Mouse (Mus musculus) embryonic facial prominence, embryonic 10.5 days (tissue): ENCODE data around the gene Mst1r. TPM values are rescaled to one million over a fixed set of nuclear protein-coding genes. Genes with fewer than 3 reads are reported as not detected.

Experiments
- DNase-seq: peaks from one replicate; pipeline ENCODE4 v3.0.0-alpha.2; 2017; ENCODE audit warnings: low spot score
- H3K27ac ChIP-seq: fragments of 300-500 bp; sonication (generic); replicated peaks from 2 replicates; pipeline ENCODE4 v1.5.1; 2016; ENCODE audit warnings: mild to moderate bottlenecking
- H3K27me3 ChIP-seq: fragments of 300-500 bp; sonication (generic); replicated peaks from 2 replicates; pipeline ENCODE4 v1.6.1; 2016; ENCODE audit warnings: low read depth, mild to moderate bottlenecking; ENCODE audit not compliant: poor library complexity, severe bottlenecking
- H3K36me3 ChIP-seq: fragments of 300-500 bp; sonication (generic); replicated peaks from 2 replicates; pipeline ENCODE4 v1.6.1; 2016; ENCODE audit warnings: mild to moderate bottlenecking, moderate library complexity
- H3K4me1 ChIP-seq: fragments of 300-500 bp; sonication (generic); 2 replicates; pipeline ENCODE4 v1.6.1; 2016
- H3K4me3 ChIP-seq: fragments of 300-500 bp; sonication (generic); 2 replicates; pipeline ENCODE4 v1.5.1; 2016; ENCODE audit warnings: mild to moderate bottlenecking, moderate library complexity
- H3K9me3 ChIP-seq: fragments of 300-500 bp; sonication (generic); 2 replicates; pipeline ENCODE4 v1.6.1; 2016; ENCODE audit warnings: mild to moderate bottlenecking
- WGBS: fragments of 180-500 bp; shearing (Covaris S2); methylation state at CpG from one replicate; pipeline ENCODE4 v1.1.7; 2016; 5-methylcytosine and 5-hydroxymethylcytosine counted together
- polyA plus RNA-seq: library from polyadenylated mRNA; unstranded; fragments of >200 nt; fragmentation: Nextera tagmentation; extraction: Ambion mirVana; gene quantifications from 2 replicates; pipeline ENCODE4 v1.2.1, GENCODE M21; 2016

Gene Mst1r
- polyA plus RNA-seq, 1 experiment from 2014 or later = 1.1 TPM

DNA sequence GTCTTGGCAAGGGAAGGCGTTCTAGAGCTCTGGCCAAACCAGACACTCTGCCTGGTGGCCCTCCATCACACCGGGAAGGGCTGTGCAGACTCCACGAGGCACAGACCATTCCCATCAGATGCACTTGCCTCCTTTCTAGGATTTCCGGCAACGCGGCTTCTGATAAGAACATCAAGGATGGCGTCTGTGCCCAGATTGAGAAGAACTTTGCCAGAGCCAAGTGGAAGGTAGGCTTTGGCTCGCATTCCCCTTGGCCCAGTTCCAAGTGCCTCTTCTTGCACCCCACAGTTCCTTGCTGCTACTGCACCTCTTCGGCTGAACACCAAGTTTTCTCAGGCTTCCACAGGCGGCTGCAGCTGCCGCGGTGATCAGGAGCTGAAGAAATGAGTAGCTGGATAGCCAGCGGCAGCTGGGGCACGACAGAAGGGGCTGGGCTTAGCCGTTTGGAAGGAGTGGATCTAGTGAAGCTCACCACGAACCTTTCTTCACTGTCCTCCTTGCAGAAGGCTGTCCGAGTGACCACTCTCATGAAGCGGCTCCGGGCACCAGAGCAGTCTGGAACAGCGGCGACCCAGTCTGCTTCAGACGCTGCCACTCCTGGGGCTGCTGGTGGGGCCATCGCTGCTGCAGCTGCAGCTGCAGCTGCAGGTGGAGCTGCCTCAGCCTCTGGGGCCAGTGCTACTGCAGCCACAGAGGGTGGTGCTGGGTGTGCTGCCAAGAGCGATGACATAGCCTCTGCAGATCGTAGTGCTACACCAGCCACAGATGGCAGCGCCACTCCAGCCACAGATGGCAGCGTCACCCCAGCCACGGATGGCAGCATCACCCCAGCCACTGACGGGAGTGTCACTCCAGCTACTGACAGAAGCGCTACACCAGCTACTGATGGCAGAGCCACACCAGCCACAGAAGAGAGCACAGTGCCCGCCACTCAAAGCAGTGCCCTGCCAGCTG is 40.8 kb downstream of the Mst1r start:
- H3K9me3 ChIP-seq = no peaks in the 10 kb centered on the region
- H3K36me3 ChIP-seq = peaks cover 5% of the 10 kb centered on the region; the same call in 1 of the 2 replicates
- H3K4me1 ChIP-seq = peaks cover 27% of the 10 kb centered on the region
- H3K27me3 ChIP-seq = no peaks in the 10 kb centered on the region
- no peak overlapping the region for H3K4me3 ChIP-seq
- 92% methylated on average over 31 of the region's 31 CpGs for WGBS
- H3K27ac ChIP-seq = no peak overlapping the region
- DNase-seq = no peak

DNA sequence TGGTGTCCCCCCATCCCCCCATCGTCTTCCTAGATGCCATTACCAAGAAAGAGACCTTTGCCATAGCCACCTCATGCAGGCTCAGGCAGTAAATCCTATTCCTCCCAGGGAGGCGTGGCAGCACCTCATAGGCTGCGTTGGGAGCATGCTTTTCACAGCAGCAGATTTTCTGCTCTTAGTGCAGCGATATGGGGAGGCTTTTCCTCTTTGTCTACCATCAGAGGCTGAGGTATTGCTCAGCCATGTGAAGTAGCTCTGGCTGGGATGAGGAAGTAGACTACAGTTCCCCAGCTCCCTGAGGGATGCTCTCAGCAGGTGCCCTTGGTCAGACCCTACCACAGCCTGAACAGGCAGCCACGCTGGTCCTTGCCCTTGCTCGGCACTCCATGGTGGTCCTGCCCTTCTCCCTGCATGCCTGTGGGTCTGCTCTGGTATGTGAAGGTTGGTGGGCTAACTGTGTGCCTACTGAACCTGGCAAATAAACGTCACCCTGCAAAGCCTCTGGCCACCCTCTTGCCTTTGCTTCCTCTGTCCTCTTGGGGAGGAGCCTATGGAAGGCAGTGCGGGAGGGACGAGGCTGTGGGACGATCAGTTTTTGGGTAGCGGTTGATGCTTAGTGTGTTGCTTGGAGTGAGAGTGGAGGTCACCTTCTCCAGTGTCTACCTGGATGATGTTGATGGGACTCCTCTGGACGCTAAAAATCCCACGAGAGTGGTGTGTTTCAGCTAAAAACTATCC is 42.7 kb downstream of the Mst1r start:
- H3K27me3 ChIP-seq = no peaks in the 10 kb centered on the region
- no peaks in the 10 kb centered on the region for H3K9me3 ChIP-seq
- 82% methylated on average over 13 of the region's 13 CpGs for WGBS
- DNase-seq = no peak
- H3K27ac ChIP-seq = peak overlapping the region; percentile 90; the same call in 1 of the 2 replicates
- H3K4me1 ChIP-seq = peaks cover 32% of the 10 kb centered on the region
- H3K36me3 ChIP-seq = peaks cover 10% of the 10 kb centered on the region
- H3K4me3 ChIP-seq = no peak overlapping the region

DNA sequence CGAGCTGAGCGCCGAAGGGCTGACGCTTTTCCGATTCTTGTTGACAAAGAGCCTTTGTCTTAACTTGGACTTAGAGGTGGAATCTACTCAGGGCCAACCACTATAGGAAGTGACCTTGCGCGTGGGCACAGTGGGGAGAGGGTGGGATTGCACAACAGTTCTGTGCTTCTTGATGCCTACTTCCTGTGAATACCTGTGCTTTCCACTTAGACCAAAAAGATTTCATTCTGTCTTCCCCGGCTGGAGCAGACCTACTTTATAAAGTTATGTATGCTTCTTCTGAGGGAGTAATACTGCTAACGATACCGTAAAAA is 43.2 kb downstream of the Mst1r start, which contains the start of gene Traip:
Gene Traip (plus strand): TSS at position 215 of the 314 bp plus-strand sequence.
- peak within 1 kb of the TSS; percentile 90 for H3K27ac ChIP-seq
- DNase-seq = no peak
- H3K4me3 ChIP-seq = peak within 1 kb of the TSS; percentile 90
- H3K9me3 ChIP-seq = no peaks in the 10 kb centered on the region
- peaks cover 10% of the 10 kb centered on the region for H3K36me3 ChIP-seq
- H3K4me1 ChIP-seq = peaks cover 32% of the 10 kb centered on the region
- 88% methylated on average over 10 of the region's 10 CpGs for WGBS
- H3K27me3 ChIP-seq = no peaks in the 10 kb centered on the region

DNA sequence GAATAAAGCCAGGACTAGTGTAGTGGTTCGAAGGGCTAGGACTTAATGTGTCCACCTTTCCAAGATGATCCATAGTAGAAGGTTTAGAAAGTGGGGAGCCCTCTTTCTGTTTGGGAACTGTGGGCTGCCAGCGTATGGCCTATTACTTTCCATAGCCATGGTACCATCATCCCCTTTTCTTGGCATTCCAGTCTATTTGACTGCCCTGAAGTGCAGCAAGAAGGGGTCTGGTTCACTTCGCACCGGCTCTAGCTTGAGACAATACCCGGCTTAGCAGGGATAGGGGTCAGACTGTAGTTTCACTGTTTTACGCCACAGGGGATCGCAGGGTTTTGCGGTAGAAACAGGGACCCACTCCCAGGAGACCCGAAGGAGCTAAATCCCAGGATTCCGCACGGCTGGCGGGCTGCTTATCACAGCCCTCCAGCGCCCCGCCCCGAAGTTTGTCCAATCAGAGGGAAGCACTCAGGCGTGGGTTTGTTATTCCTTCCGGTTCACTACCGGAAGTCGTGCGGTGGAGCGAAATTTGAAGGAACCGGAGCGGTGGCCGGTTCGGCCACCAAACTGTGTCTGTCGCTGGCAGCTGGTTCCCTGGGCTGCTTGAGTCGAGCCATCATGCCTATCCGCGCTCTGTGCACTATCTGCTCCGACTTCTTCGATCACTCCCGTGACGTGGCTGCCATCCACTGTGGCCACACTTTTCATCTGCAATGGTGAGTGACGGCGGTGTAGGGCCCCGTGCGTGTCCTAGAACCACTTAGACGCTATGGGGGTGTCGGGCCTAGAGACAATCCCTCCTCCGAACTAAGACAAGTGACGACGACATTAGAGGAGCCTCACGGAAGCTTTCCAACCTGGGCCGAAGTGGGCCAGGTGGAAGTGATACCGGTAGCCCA is 44.0 kb downstream of the Mst1r start:
- peak; percentile 94 for DNase-seq
- H3K4me1 ChIP-seq = peaks cover 32% of the 10 kb centered on the region
- H3K9me3 ChIP-seq = no peaks in the 10 kb centered on the region
- no peaks in the 10 kb centered on the region for H3K27me3 ChIP-seq
- peak overlapping the region; percentile 90 for H3K4me3 ChIP-seq
- H3K36me3 ChIP-seq = peaks cover 18% of the 10 kb centered on the region
- H3K27ac ChIP-seq = peak overlapping the region; percentile 90
- WGBS = 14% methylated on average over 45 of the region's 45 CpGs

DNA sequence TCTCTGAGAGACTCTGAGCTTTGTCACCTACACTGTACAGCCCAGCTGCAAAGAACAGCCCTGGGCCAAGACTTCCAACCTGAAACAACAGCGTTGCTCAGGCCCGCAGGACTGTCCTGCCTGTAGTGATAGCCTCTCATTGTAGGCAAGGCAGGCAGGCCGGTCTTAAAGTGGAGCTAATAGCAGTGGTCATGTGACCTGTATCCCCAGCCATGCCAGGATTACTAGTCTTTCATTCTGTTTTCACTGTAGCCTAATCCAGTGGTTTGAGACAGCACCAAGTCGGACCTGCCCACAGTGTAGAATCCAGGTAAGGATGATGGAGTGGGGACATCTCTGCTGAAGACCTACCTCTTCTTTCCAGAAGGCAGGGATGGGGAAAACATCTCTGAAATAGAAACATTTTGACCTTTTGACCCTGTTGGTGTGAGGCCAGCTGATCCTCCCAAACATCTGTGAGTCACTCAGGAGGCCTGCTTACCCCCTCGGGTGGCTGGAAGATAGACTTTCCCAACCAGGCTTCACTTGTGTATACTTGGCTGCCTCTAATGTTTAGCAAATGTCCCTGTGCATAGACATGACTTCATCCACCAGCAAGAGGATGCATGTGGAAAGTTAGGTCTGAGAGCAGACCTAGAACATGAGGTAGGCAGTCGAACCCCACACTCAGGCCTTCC is 49.1 kb downstream of the Mst1r start:
- WGBS = 77% methylated on average over 6 of the region's 6 CpGs
- Histone ChIP-seq H3K4me1 (peaks cover 22% of the 10 kb centered on the region), H3K4me3 (no peak overlapping the region), H3K27me3 (no peaks in the 10 kb centered on the region), H3K27ac (no peak overlapping the region), H3K36me3 (peaks cover 64% of the 10 kb centered on the region), H3K9me3 (no peaks in the 10 kb centered on the region)
- no peak for DNase-seq

DNA sequence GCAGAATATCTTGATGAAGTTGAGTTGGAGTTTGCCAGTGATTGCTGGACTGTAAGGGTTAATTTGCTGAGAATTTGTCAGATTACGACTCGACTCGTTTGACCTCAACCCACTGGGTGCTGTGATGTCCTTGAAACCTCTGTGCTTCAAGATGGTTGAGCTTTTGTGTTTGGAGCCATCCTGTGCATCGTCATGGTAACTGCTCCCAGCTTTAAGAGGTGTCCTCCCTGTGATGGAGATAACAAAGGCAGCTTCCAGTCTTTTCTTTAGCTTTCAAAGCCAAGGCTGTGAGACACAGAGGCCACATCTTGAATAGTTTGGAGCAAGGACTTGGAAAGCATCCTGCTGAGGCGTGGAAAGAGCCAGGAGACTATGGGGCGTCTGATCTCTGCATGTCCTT is 50.5 kb downstream of the Mst1r start:
- Histone ChIP-seq H3K36me3 (peaks cover 78% of the 10 kb centered on the region), H3K4me1 (peaks cover 12% of the 10 kb centered on the region), H3K27ac (no peak overlapping the region), H3K4me3 (no peak overlapping the region), H3K9me3 (no peaks in the 10 kb centered on the region), H3K27me3 (no peaks in the 10 kb centered on the region)
- no peak for DNase-seq
- WGBS = 72% methylated on average over 6 of the region's 6 CpGs

DNA sequence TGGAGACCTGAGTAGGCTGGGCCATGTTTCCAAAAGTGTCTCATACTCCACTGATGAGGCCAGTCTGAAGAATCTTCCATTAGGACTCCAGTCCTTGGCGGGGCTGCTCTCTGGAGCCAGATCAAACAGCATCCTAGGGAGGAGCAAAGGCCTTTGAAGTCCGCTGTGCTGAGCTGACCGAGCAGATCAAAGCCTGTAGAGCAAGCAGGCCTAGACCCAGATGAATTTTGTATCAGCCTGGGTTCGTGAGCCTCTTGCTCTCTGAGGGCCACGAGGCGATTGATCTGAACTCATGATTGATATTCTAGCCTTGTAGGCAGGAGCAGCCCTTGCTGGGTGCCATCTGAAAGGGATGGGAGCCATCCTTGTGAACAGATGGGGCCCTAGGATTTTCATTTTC is 53.2 kb downstream of the Mst1r start:
- Histone ChIP-seq H3K27me3 (no peaks in the 10 kb centered on the region), H3K36me3 (peaks cover 99% of the 10 kb centered on the region), H3K27ac (no peak overlapping the region), H3K9me3 (no peaks in the 10 kb centered on the region), H3K4me1 (0 out of 2 replicates have a peak, but pooled peaks cover 4% of the 10 kb centered on the region), H3K4me3 (no peak overlapping the region)
- DNase-seq = no peak
- WGBS = 79% methylated on average over 6 of the region's 6 CpGs

DNA sequence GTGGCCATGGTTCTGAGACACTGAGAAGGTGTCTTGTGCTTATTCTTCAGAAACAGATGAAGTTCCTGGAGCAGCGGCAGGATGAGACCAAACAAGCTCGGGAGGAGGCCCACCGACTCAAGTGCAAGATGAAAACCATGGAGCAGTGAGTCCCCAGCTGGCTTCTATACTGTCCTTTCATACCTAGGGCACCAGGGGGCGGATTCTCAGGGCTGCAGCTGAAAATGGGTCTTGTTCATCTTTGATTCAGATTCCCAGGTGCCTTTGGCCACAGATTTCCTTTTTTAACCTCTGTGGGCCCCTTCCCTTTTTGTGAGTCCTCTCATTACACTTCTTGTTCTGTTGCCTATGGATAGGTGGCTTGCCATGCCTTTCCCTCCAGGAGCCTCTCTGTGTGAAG is 54.3 kb downstream of the Mst1r start:
- Histone ChIP-seq H3K36me3 (peaks cover 100% of the 10 kb centered on the region), H3K27me3 (no peaks in the 10 kb centered on the region), H3K9me3 (no peaks in the 10 kb centered on the region), H3K27ac (no peak overlapping the region), H3K4me3 (no peak overlapping the region), H3K4me1 (0 out of 2 replicates have a peak, but pooled peaks cover 4% of the 10 kb centered on the region)
- DNase-seq = no peak
- 77% methylated on average over 4 of the region's 4 CpGs for WGBS

DNA sequence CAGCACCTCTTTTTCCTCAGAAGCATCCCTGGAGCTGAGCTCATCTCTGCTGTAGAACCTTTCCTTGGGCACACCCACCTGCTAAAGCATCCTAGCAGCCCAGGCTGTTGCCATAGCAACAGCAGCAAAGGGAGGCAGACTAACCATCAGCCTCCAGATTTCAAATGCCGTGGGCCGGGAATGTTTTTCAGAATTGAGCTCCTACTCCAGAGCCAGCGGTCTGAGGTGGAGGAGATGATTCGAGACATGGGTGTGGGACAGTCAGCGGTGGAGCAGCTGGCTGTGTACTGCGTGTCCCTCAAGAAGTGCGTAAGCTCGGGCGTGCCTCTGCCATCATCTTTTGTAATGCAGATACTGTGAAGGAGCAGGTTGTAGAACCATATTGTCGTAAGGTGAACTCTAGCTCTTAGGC is 54.7 kb downstream of the Mst1r start:
- Histone ChIP-seq H3K4me1 (0 out of 2 replicates have a peak, but pooled peaks cover 4% of the 10 kb centered on the region), H3K4me3 (no peak overlapping the region), H3K9me3 (no peaks in the 10 kb centered on the region), H3K36me3 (peaks cover 100% of the 10 kb centered on the region), H3K27me3 (no peaks in the 10 kb centered on the region), H3K27ac (no peak overlapping the region)
- DNase-seq = no peak
- WGBS = 90% methylated on average over 10 of the region's 10 CpGs

DNA sequence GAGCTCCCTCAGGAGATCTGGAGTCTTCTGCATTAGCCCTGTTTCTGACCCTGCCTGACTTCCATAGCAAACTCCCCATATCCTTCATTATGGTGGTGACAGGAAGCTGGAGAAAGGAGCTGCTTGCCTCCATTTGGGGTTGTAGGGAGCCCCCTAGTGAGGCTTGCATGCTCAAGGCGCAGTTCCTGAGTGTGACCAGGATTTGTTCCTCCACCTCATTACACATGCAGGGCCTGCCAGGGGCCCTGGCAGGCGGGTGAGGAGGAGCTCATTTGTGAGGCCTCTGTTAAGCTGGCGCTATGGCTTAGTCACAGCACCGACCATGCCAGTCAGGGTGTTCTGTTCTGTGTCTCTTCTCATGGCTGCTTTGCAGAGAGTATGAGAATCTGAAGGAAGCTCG is 55.2 kb downstream of the Mst1r start:
- H3K27ac ChIP-seq = no peak overlapping the region
- 0 out of 2 replicates have a peak, but pooled peaks cover 4% of the 10 kb centered on the region for H3K4me1 ChIP-seq
- WGBS = 59% methylated on average over 5 of the region's 5 CpGs
- H3K4me3 ChIP-seq = no peak overlapping the region
- H3K9me3 ChIP-seq = no peaks in the 10 kb centered on the region
- peaks cover 100% of the 10 kb centered on the region for H3K36me3 ChIP-seq
- no peak for DNase-seq
- H3K27me3 ChIP-seq = no peaks in the 10 kb centered on the region

DNA sequence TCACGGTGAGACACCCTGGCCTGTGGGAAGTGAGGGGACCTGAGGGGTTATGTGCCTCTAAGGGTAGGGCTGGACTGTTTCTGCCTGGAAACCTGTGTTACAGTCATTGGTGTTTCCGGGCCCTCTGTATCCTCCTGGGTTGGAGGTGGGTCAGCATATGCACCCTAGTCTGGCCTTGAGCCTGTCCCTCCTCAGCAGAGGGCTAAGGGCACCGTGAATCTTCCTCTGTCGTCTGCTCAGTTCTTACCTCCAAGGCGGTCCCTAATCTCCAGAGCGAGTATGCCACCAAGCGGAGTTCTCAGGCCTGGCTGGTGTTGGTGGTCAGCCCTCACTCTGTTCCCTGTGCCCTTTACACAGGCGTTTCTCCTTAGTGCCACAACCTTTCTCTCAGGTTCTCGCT is 56.2 kb downstream of the Mst1r start:
- Histone ChIP-seq H3K4me3 (no peak overlapping the region), H3K4me1 (0 out of 2 replicates have a peak, but pooled peaks cover 4% of the 10 kb centered on the region), H3K27ac (0 out of 2 replicates have a peak overlapping the region, but pooled peaks have one; percentile 7), H3K27me3 (no peaks in the 10 kb centered on the region), H3K9me3 (no peaks in the 10 kb centered on the region), H3K36me3 (peaks cover 99% of the 10 kb centered on the region)
- WGBS = 93% methylated on average over 9 of the region's 9 CpGs
- no peak for DNase-seq
